Comparison of ENCODE assay signal across 9 mouse cellular contexts in the genomic region with DNA sequence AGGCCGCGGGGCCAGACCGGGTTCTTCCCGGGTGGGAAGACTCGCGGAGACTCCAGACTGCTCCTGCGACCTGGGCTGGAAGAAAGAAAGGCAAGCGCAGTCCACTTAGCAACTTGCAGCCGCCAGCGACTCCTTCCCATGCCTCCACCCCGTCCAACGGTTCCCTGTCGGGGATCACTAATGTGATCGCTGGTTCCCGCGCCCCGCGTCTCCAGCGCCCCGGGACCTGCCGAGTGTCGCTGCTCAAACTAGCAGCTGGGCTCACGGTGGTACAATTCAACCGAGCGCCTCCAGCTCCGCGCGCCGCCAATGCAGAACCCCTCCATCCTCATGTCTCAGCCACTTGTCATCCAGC. TPM values are rescaled to one million over a fixed set of nuclear protein-coding genes. Genes with fewer than 3 reads are reported as not detected.
A peak's percentile ranks its signal among the peaks of the same experiment; 100 is the strongest.
DNase-seq lines count a peak whose midpoint lies in the region; ATAC-seq and TF ChIP-seq lines count a peak whose summit lies in the region.
"Had no signal": no experiment of that assay in that cellular context is flagged by ENCODE, and none has a peak within 500 bp of the region (broad histone marks: within the 10 kb centered on the region; RNA-seq: fewer than 3 reads in every experiment).

No protein-coding gene starts in this region.

- peak; percentile 9 for DNase-seq in adrenal gland, adult 2 months
- DNase-seq in adrenal gland, postnatal 10 days, result no peak
- DNase-seq in B cell, adult 2 months, result peak; percentile 17 to 26
- no peak for DNase-seq in liver, postnatal 0 days
- no peak for DNase-seq in thymus, postnatal 0 days (ENCODE audit: low spot score)

- H3K9me3 ChIP-seq in forebrain, embryonic 16.5 days (ENCODE audit: control insufficient read depth, low read length), result no peaks in the 10 kb centered on the region
- H3K9me3 ChIP-seq in liver, postnatal 0 days (ENCODE audit: low read length), result no peaks in the 10 kb centered on the region

- 1% methylated on average over 29 of the region's 29 CpGs for WGBS in forebrain, embryonic 16.5 days
- 2% methylated on average over 29 of the region's 29 CpGs for WGBS in liver, postnatal 0 days (ENCODE audit: insufficient replicate concordance)

- ATAC-seq in forebrain, embryonic 16.5 days, result 0 out of 2 replicates have a peak, but pooled peaks have one; percentile 38
- no peak for ATAC-seq in liver, postnatal 0 days
- no peak for ATAC-seq in megakaryocyte progenitor cell, adult 5-6 weeks (replicated peaks; ENCODE audit: poor library complexity)
- ATAC-seq in erythroblast, adult 5-6 weeks (replicated peaks; ENCODE audit: low FRiP score, poor library complexity, severe bottlenecking), result no peak

- H3K27ac ChIP-seq in forebrain, embryonic 16.5 days (ENCODE audit: low read length), result no peak overlapping the region
- H3K27ac ChIP-seq in liver, postnatal 0 days (ENCODE audit: low read depth), result no peak overlapping the region
- H3K27ac ChIP-seq: macrophage had no signal

- peaks cover 66% of the 10 kb centered on the region for H3K27me3 ChIP-seq in forebrain, embryonic 16.5 days (replicated peaks; ENCODE audit: control insufficient read depth, insufficient read depth, low read length)
- peaks cover 87% of the 10 kb centered on the region for H3K27me3 ChIP-seq in liver, postnatal 0 days (ENCODE audit: insufficient read depth, low read length)

- no peak overlapping the region for H3K4me2 ChIP-seq in forebrain, embryonic 16.5 days (ENCODE audit: low read length)
- peak overlapping the region; percentile 48 for H3K4me2 ChIP-seq in liver, postnatal 0 days (ENCODE audit: low read depth, low read length)

- no peak for TF ChIP-seq CTCF in liver, postnatal 0 days (IDR thresholded peaks at IDR 0.05; ENCODE audit: low read depth)

- H3K9ac ChIP-seq in forebrain, embryonic 16.5 days (replicated peaks; ENCODE audit: low read depth, low read length), result no peak overlapping the region
- no peak overlapping the region for H3K9ac ChIP-seq in liver, postnatal 0 days (replicated peaks)

- H3K36me3 ChIP-seq in forebrain, embryonic 16.5 days (ENCODE audit: control insufficient read depth, insufficient read depth), result no peaks in the 10 kb centered on the region
- no peaks in the 10 kb centered on the region for H3K36me3 ChIP-seq in liver, postnatal 0 days (replicated peaks; ENCODE audit: insufficient read depth, low read length)

- peaks cover 10% of the 10 kb centered on the region for H3K4me1 ChIP-seq in forebrain, embryonic 16.5 days (replicated peaks; ENCODE audit: control insufficient read depth, insufficient read depth, low read length)
- peaks cover 4% of the 10 kb centered on the region for H3K4me1 ChIP-seq in liver, postnatal 0 days (ENCODE audit: insufficient read depth)

- H3K4me3 ChIP-seq in forebrain, embryonic 16.5 days (replicated peaks; ENCODE audit: low read length), result peak overlapping the region; percentile 1; the same call in 1 of the 2 replicates
- peak overlapping the region; percentile 21 for H3K4me3 ChIP-seq in liver, postnatal 0 days (ENCODE audit: low read depth, low read length)

- no peak for TF ChIP-seq EP300 in liver, postnatal 0 days (IDR thresholded peaks at IDR 0.05; ENCODE audit: low read depth)

RNA-seq across cellular contexts. Expression of gene Bsx, which starts 3.9 kb away (rescaled TPM):
- not detected for total RNA-seq in adrenal gland, adult 2 months (2021)
- polyA plus RNA-seq in adrenal gland, adult 2 months (2012; rRNA removed), result 0.08 TPM in 1 of 2 replicates, not detected in the other
- total RNA-seq in adrenal gland, postnatal 10 days (2021), result not detected
- 0.29 and 0.61 TPM in 2 replicates for polyA plus RNA-seq in forebrain, embryonic 16.5 days (2015; fragmentation: Nextera tagmentation; extraction: Ambion mirVana)
- not detected in 2 replicates for polyA plus RNA-seq in liver, postnatal 0 days (2015; fragmentation: Nextera tagmentation; extraction: Ambion mirVana)
- not detected in 2 replicates for total RNA-seq in megakaryocyte progenitor cell, adult 5-6 weeks (2015)
- not detected in 2 replicates for total RNA-seq in megakaryocyte progenitor cell, adult 5-6 weeks (2017)
- polyA plus RNA-seq in thymus, postnatal 0 days (2015; fragmentation: Nextera tagmentation; extraction: Ambion mirVana), result not detected in 2 replicates
- total RNA-seq in erythroblast, adult 5-6 weeks (2015; ENCODE audit: low replicate concordance), result not detected in 2 replicates
- total RNA-seq in erythroblast, adult 5-6 weeks (2017; ENCODE audit: low replicate concordance), result 0.14 TPM in 1 of 2 replicates, not detected in the other
- polyA plus RNA-seq: macrophage had no signal

Comparison
In these comparisons a context has a peak if more than half of its experiments do, and no peak if none do; other contexts are left out.
1. DNase-seq: peak in adrenal gland, adult 2 months (single experiment) and B cell, adult 2 months (2 of 2); none in adrenal gland, postnatal 10 days (single experiment), liver, postnatal 0 days (single experiment) and thymus, postnatal 0 days (single experiment).